Mouse (Mus musculus) forebrain, embryonic 10.5 days (tissue): ENCODE measurements around the gene Zfp273. TPM values are rescaled to one million over a fixed set of nuclear protein-coding genes. Genes with fewer than 3 reads are reported as not detected.
"Not testable (repeated sequence)": the region's sequence is repeated elsewhere in the genome, so short reads cannot be mapped to it uniquely, and the experiment has no call there.

Experiments
- DNase-seq: peaks from one replicate; pipeline ENCODE4 v3.0.0-alpha.2; 2017; ENCODE audit warnings: low spot score; ENCODE audit errors: extremely low spot score
- H3K27ac ChIP-seq: fragments of 300-500 bp; sonication (generic); 2 replicates; pipeline ENCODE4 v1.5.1; 2016; ENCODE audit warnings: mild to moderate bottlenecking
- H3K27me3 ChIP-seq: fragments of 300-500 bp; sonication (generic); 2 replicates; pipeline ENCODE4 v1.6.1; 2016; ENCODE audit warnings: mild to moderate bottlenecking; ENCODE audit not compliant: poor library complexity, severe bottlenecking
- H3K36me3 ChIP-seq: fragments of 300-500 bp; sonication (generic); replicated peaks from 2 replicates; pipeline ENCODE4 v1.6.1; 2016; ENCODE audit warnings: mild to moderate bottlenecking, moderate library complexity
- H3K4me1 ChIP-seq: fragments of 300-500 bp; sonication (generic); 2 replicates; pipeline ENCODE4 v1.6.1; 2016
- H3K4me3 ChIP-seq: fragments of 300-500 bp; sonication (generic); 2 replicates; pipeline ENCODE4 v1.5.1; 2016; ENCODE audit warnings: mild to moderate bottlenecking, moderate library complexity
- H3K9me3 ChIP-seq: fragments of 300-500 bp; sonication (generic); 2 replicates; pipeline ENCODE4 v1.6.1; 2016; ENCODE audit warnings: mild to moderate bottlenecking, moderate library complexity
- WGBS: fragments of 180-500 bp; shearing (Covaris S2); methylation state at CpG from one replicate; pipeline ENCODE4 v1.1.7; 2016; 5-methylcytosine and 5-hydroxymethylcytosine counted together
- polyA plus RNA-seq: library from polyadenylated mRNA; unstranded; fragments of >200 nt; fragmentation: Nextera tagmentation; extraction: Ambion mirVana; gene quantifications from 2 replicates; pipeline ENCODE4 v1.2.1, GENCODE M21; 2016

The Zfp273 gene
- polyA plus RNA-seq, result 6.0 and 7.8 TPM in 2 replicates

- 5% methylated on average over 31 of the region's 31 CpGs for WGBS
- H3K9me3 ChIP-seq, result peaks cover 14% of the 10 kb centered on the region; the same call in 1 of the 2 replicates
- H3K4me1 ChIP-seq, result peaks cover 3% of the 10 kb centered on the region
- H3K36me3 ChIP-seq, result peaks cover 25% of the 10 kb centered on the region
- peak; percentile 78 for DNase-seq
- H3K27me3 ChIP-seq, result no peaks in the 10 kb centered on the region
- H3K27ac ChIP-seq, result peak within 1 kb of the TSS; percentile 90
- H3K4me3 ChIP-seq, result peak within 1 kb of the TSS; percentile 86
Measured at GRCm38 (mm10) chr13:67813710-67814660, at the start of gene Zfp273. TSS of gene Zfp273 (plus strand) at chr13:67813740.

DNA sequence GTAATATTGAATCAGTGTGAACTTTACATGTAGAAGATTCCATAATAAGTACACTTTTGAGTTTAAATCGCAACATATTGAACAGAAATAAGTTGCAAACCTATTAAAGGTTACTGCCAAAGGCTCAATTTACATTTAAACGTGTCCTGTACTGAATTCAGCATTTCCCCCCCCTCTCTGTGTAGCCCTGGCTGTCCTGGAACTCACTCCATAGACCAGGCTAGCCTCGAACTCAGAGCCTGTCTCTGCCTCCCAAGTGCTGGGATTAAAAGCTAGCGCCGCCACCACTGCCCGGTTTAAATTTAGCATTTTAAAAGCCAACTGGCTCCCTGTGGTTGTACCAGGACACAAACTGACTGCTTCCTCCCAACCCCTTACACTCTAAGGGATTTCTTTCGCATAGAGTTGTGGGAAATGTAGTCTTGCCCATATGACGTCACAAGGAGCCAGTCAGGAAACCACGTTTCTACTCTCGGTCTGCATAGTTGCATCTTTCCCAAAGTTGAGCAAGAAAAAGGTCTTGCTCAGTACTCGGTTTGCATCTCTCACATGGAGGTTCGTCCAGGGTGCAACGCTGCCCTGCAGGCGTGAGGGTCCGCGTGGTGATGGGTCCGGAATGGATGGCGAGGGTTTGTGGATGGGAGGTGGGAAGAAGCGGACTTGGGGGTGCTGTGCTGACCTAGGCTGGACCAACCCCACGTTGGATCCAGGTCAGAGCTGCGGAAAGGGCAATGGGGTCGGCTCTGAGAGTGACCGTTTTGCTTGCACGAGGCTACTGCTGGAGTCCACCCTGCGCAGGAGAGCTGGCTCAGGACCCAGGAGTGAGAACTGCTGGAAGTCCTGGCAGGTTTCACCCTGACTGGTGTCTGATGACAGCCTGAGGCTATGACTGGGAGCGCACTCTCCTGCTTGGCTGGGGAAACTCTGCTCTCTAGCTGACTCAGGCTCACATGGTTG lies 34.0 kb upstream of the Zfp273 start, which contains the start of gene Zfp493:
Zfp493 (plus strand) TSS at position 429 of the 957 bp plus-strand sequence.
- H3K9me3 ChIP-seq, result peaks cover 4% of the 10 kb centered on the region; the same call in 1 of the 2 replicates
- H3K27me3 ChIP-seq, result no peaks in the 10 kb centered on the region
- H3K36me3 ChIP-seq, result peaks cover 6% of the 10 kb centered on the region
- H3K27ac ChIP-seq, result peak within 1 kb of the TSS; percentile 82
- peak; percentile 56 for DNase-seq
- 8% methylated on average over 26 of the region's 26 CpGs for WGBS
- H3K4me3 ChIP-seq, result peak within 1 kb of the TSS; percentile 61
- peaks cover 8% of the 10 kb centered on the region for H3K4me1 ChIP-seq

- WGBS, result 92% methylated on average over 10 of the region's 10 CpGs
- H3K27ac ChIP-seq, result no peak overlapping the region
- DNase-seq, result no peak
- H3K27me3 ChIP-seq, result no peaks in the 10 kb centered on the region
- H3K36me3 ChIP-seq, result peaks cover 38% of the 10 kb centered on the region
- H3K9me3 ChIP-seq, result peaks cover 19% of the 10 kb centered on the region; the same call in 1 of the 2 replicates
- H3K4me1 ChIP-seq, result no peaks in the 10 kb centered on the region
- H3K4me3 ChIP-seq, result no peak overlapping the region
Measured at GRCm38 (mm10) chr13:67791921-67792455, 21.6 kb upstream of the Zfp273 start.

GRCm38 (mm10) chr13:67798618-67799017 lies 14.9 kb upstream of the Zfp273 start:
- Histone ChIP-seq H3K27me3 (no peaks in the 10 kb centered on the region), H3K4me1 (no peaks in the 10 kb centered on the region), H3K27ac (no peak overlapping the region), H3K36me3 (no peaks in the 10 kb centered on the region), H3K9me3 (no peaks in the 10 kb centered on the region), H3K4me3 (no peak overlapping the region)
- WGBS, result 60% methylated on average over 3 of the region's 3 CpGs
- no peak for DNase-seq

DNA sequence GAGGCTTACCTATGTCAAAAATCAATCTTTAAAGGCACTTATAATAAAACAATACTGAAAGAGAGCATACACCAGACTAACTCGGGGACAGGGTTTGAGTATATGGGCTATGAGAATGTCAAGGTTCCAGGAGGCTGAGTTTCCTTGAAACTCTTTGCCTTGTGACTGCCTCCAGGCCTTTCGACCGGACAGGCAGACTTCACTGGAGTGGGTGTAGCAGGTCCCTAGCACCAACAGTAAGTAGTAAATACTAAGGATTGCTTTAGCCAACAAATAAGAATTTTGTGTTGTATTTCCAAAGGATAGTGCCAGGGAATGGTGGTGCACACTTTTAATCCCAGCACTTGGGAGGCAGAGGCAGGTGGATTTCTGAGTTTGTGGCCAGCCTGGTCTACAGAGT lies 14.4 kb upstream of the Zfp273 start:
- not testable (repeated sequence) for H3K36me3 ChIP-seq, H3K27ac ChIP-seq, H3K4me3 ChIP-seq, H3K4me1 ChIP-seq, H3K27me3 ChIP-seq, H3K9me3 ChIP-seq, DNase-seq
- WGBS, result 79% methylated on average over 3 of the region's 3 CpGs

GRCm38 (mm10) chr13:67811651-67812210 lies 1.8 kb upstream of the Zfp273 start:
- H3K27ac ChIP-seq, result no peak overlapping the region
- peaks cover 3% of the 10 kb centered on the region for H3K4me1 ChIP-seq
- no peaks in the 10 kb centered on the region for H3K27me3 ChIP-seq
- H3K9me3 ChIP-seq, result peaks cover 4% of the 10 kb centered on the region; the same call in 1 of the 2 replicates
- WGBS, result 75% methylated on average over 1 of the region's 1 CpGs
- peaks cover 10% of the 10 kb centered on the region for H3K36me3 ChIP-seq
- no peak for DNase-seq
- no peak overlapping the region for H3K4me3 ChIP-seq

GRCm38 (mm10) chr13:67812961-67813709 lies 405 bp upstream of the Zfp273 start:
- Histone ChIP-seq H3K27me3 (no peaks in the 10 kb centered on the region), H3K9me3 (peaks cover 10% of the 10 kb centered on the region; the same call in 1 of the 2 replicates), H3K27ac (peak overlapping the region; percentile 90; the same call in 1 of the 2 replicates), H3K4me1 (peaks cover 3% of the 10 kb centered on the region), H3K4me3 (peak overlapping the region; percentile 86), H3K36me3 (peaks cover 17% of the 10 kb centered on the region)
- DNase-seq, result no peak
- 77% methylated on average over 8 of the region's 8 CpGs for WGBS

- no peak overlapping the region for H3K27ac ChIP-seq
- no peak overlapping the region for H3K4me3 ChIP-seq
- H3K36me3 ChIP-seq, result peaks cover 51% of the 10 kb centered on the region
- no peaks in the 10 kb centered on the region for H3K27me3 ChIP-seq
- 89% methylated on average over 1 of the region's 1 CpGs for WGBS
- peaks cover 3% of the 10 kb centered on the region for H3K4me1 ChIP-seq
- peaks cover 26% of the 10 kb centered on the region; the same call in 1 of the 2 replicates for H3K9me3 ChIP-seq
- no peak for DNase-seq
Measured at GRCm38 (mm10) chr13:67818636-67819035, 5.1 kb downstream of the Zfp273 start.

- Histone ChIP-seq H3K4me3 (peak within 1 kb of the TSS; percentile 61), H3K4me1 (peaks cover 4% of the 10 kb centered on the region; the same call in 1 of the 2 replicates), H3K27ac (peak within 1 kb of the TSS; percentile 82), H3K27me3 (no peaks in the 10 kb centered on the region), H3K9me3 (peaks cover 9% of the 10 kb centered on the region), H3K36me3 (peaks cover 14% of the 10 kb centered on the region)
- peak; percentile 58 for DNase-seq
- 3% methylated on average over 14 of the region's 14 CpGs for WGBS
Measured at GRCm38 (mm10) chr13:67830911-67831336, 17.4 kb downstream of the Zfp273 start, which contains the start of gene Gm10037. TSS of gene Gm10037 (plus strand) at chr13:67831106.

DNA sequence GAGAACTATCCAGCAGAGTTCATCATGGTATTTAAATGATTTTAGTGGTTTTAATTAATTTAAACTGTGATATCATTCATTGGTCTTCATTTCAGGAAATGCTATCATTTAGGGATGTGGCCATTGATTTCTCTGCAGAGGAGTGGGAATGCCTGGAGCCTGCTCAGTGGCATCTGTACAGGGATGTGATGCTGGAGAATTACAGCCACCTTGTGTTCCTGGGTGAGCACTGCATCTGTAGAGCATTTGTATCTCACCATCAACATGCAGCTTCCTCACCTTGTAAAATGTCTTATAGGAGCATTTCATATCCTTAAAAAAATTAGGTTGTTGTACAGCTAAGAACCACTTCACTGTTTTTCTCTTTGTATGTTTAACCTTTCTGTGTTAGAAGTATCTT lies 19.6 kb downstream of the Zfp273 start:
- H3K27ac ChIP-seq, H3K4me1 ChIP-seq, H3K27me3 ChIP-seq, H3K4me3 ChIP-seq, DNase-seq, H3K36me3 ChIP-seq, H3K9me3 ChIP-seq: not testable (repeated sequence)

DNA sequence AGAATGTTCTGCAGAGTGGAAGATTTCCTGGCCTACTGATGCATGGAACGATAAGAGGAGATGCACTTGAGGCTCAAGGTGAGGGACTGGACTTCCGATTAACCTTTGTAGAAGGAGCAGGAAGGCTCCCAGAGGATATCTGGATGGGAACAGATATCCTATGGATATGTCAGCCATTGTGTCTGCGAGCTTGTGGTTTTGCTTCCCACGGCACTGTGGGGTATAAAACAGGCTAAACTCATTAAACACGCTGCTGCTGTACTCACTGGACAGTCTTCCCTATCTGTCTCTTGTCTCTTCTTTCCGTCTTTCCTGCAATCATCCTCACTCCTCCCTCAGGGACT lies 30.2 kb downstream of the Zfp273 start:
- Histone ChIP-seq H3K27ac (peak overlapping the region; percentile 80), H3K36me3 (no peaks in the 10 kb centered on the region), H3K4me3 (peak overlapping the region; percentile 50), H3K9me3 (no peaks in the 10 kb centered on the region), H3K4me1 (peaks cover 14% of the 10 kb centered on the region), H3K27me3 (no peaks in the 10 kb centered on the region)
- DNase-seq, result no peak
- 45% methylated on average over 6 of the region's 6 CpGs for WGBS
